Mouse (Mus musculus): ENCODE data around the gene Tnpo1.

- TF ChIP-seq POLR2A (IDR thresholded peaks at IDR 0.05; ENCODE audit: insufficient read length, low read depth) (no peak), CEBPB (IDR thresholded peaks at IDR 0.05; ENCODE audit: insufficient read depth, poor library complexity, severe bottlenecking) (no peak), TCF3 (IDR thresholded peaks at IDR 0.05; ENCODE audit: insufficient read length, low read depth) (no peak), MYOD1 (IDR thresholded peaks at IDR 0.05; ENCODE audit: control insufficient read depth in 1 of 3, insufficient read length in 2 of 3, low read depth in 2 of 3) (no peak), POLR2AphosphoS2 (IDR thresholded peaks at IDR 0.05; ENCODE audit: insufficient read length, low read depth) (no peak), USF1 (IDR thresholded peaks at IDR 0.05; ENCODE audit: low read depth) (no peak), MAX (IDR thresholded peaks at IDR 0.05; ENCODE audit: low read depth) (no peak), SRF (IDR thresholded peaks at IDR 0.05; ENCODE audit: control insufficient read depth, insufficient read length, low read depth) (no peak), REST (IDR thresholded peaks at IDR 0.05; ENCODE audit: insufficient read depth, insufficient read length) (no peak)
Measured at GRCm38 (mm10) chr13:98832451-98833450, 93.4 kb downstream of the Tnpo1 start.

Measured in myocyte (in vitro differentiated cells).